Mouse (Mus musculus): ENCODE measurements at regions not wholly inside any gene's neighbourhood (a gene's known extent, or its start where the extent isn't known, plus 50 kb on each side); places are given as distances from the start of the nearest gene placed in this dataset.

GRCm38 (mm10) chr16:73482176-73482575, 929.4 kb downstream of the Robo2 start:
- Histone ChIP-seq H3K9ac (replicated peaks; ENCODE audit: low read depth, low read length) (no peak overlapping the region), H3K27ac (ENCODE audit: low read length) (no peak overlapping the region), H3K4me1 (ENCODE audit: control insufficient read depth, insufficient read depth, low read length) (no peaks in the 10 kb centered on the region), H3K4me3 (ENCODE audit: low read depth, low read length) (no peak overlapping the region), H3K4me2 (replicated peaks; ENCODE audit: low read depth, low read length) (no peak overlapping the region), H3K9me3 (ENCODE audit: control insufficient read depth, low read depth, low read length) (no peaks in the 10 kb centered on the region), H3K27me3 (ENCODE audit: control insufficient read depth, insufficient read depth, low read length) (no peaks in the 10 kb centered on the region), H3K36me3 (ENCODE audit: control insufficient read depth, insufficient read depth, low read length) (no peaks in the 10 kb centered on the region)
- 50% methylated on average over 6 of the region's 6 CpGs for WGBS
- no peak for ATAC-seq (ENCODE audit: insufficient number of reproducible peaks, insufficient read depth, low FRiP score, low read depth)

- WGBS: 61% methylated on average over 2 of the region's 2 CpGs
- 0 out of 2 replicates have a peak, but pooled peaks have one; percentile 28 for ATAC-seq (ENCODE audit: insufficient number of reproducible peaks, insufficient read depth, low FRiP score, low read depth)
These were observed 938.1 kb downstream of the Robo2 start for GRCm38 (mm10) chr16:73473502-73473901.

DNA sequence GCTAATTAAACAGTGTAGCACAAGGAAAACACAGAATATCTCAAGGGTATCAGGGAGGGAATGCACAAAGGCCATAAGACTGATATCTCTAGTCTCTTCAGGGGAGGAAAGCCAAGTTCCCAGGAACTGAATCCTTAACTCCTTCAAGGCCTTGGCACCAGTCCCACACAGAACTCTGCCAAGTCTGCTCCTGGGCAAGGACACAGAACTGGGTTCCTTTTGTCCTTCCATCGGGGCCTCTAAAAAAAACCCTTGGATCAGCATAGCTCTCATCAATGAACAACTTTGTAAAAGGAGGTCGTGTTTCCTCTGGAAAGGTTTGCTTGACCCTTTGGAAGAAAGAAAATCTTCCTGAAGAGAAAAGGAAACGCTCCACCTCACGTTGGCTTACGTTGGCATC, 940.1 kb downstream of the Robo2 start:
- Histone ChIP-seq H3K4me2 (replicated peaks; ENCODE audit: low read depth, low read length) (no peak overlapping the region), H3K4me1 (ENCODE audit: control insufficient read depth, insufficient read depth, low read length) (no peaks in the 10 kb centered on the region), H3K27me3 (ENCODE audit: control insufficient read depth, insufficient read depth, low read length) (no peaks in the 10 kb centered on the region), H3K4me3 (ENCODE audit: low read depth, low read length) (no peak overlapping the region), H3K9me3 (ENCODE audit: control insufficient read depth, low read depth, low read length) (no peaks in the 10 kb centered on the region), H3K9ac (replicated peaks; ENCODE audit: low read depth, low read length) (no peak overlapping the region), H3K36me3 (ENCODE audit: control insufficient read depth, insufficient read depth, low read length) (no peaks in the 10 kb centered on the region), H3K27ac (ENCODE audit: low read length) (no peak overlapping the region)
- 80% methylated on average over 5 of the region's 5 CpGs for WGBS
- no peak for ATAC-seq (ENCODE audit: insufficient number of reproducible peaks, insufficient read depth, low FRiP score, low read depth)

More at GRCm38 (mm10) chr16:73473502-73473901, 938.1 kb downstream of the Robo2 start:
- H3K27me3 ChIP-seq (ENCODE audit: control insufficient read depth, insufficient read depth, low read length): no peaks in the 10 kb centered on the region
- no peaks in the 10 kb centered on the region for H3K9me3 ChIP-seq (ENCODE audit: control insufficient read depth, low read depth, low read length)
- no peak overlapping the region for H3K4me2 ChIP-seq (replicated peaks; ENCODE audit: low read depth, low read length)
- H3K9ac ChIP-seq (replicated peaks; ENCODE audit: low read depth, low read length): no peak overlapping the region
- H3K27ac ChIP-seq (ENCODE audit: low read length): no peak overlapping the region
- no peaks in the 10 kb centered on the region for H3K36me3 ChIP-seq (ENCODE audit: control insufficient read depth, insufficient read depth, low read length)
- no peak overlapping the region for H3K4me3 ChIP-seq (ENCODE audit: low read depth, low read length)
- no peaks in the 10 kb centered on the region for H3K4me1 ChIP-seq (ENCODE audit: control insufficient read depth, insufficient read depth, low read length)

GRCm38 (mm10) chr16:73470535-73470934, 941.1 kb downstream of the Robo2 start:
- Histone ChIP-seq H3K27me3 (ENCODE audit: control insufficient read depth, insufficient read depth, low read length) (no peaks in the 10 kb centered on the region), H3K9me3 (ENCODE audit: control insufficient read depth, low read depth, low read length) (no peaks in the 10 kb centered on the region), H3K36me3 (ENCODE audit: control insufficient read depth, insufficient read depth, low read length) (no peaks in the 10 kb centered on the region), H3K4me1 (ENCODE audit: control insufficient read depth, insufficient read depth, low read length) (no peaks in the 10 kb centered on the region), H3K27ac (ENCODE audit: low read length) (no peak overlapping the region), H3K9ac (replicated peaks; ENCODE audit: low read depth, low read length) (no peak overlapping the region), H3K4me3 (ENCODE audit: low read depth, low read length) (no peak overlapping the region), H3K4me2 (replicated peaks; ENCODE audit: low read depth, low read length) (no peak overlapping the region)
- 67% methylated on average over 4 of the region's 4 CpGs for WGBS
- ATAC-seq (ENCODE audit: insufficient number of reproducible peaks, insufficient read depth, low FRiP score, low read depth): no peak

DNA sequence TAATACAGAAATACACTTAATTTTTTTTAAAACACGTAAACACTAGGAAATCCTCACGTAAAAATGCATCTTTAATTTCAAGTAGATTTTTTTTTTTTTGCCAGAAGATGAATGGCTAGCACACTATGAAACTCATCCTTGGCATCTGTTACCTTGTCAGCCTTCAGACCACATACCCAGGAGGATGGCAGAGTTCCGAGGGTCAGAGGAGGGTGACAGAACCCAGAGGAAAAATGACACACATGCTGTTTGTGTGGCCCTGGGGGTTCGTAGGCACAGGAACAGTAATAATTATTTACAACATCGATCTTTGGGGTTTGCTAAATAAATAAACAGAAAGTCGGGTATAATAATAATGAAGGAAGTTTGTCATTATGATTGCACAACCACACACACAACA, 945.3 kb downstream of the Robo2 start:
- Histone ChIP-seq H3K9ac (replicated peaks; ENCODE audit: low read depth, low read length) (no peak overlapping the region), H3K4me3 (ENCODE audit: low read depth, low read length) (no peak overlapping the region), H3K27ac (ENCODE audit: low read length) (no peak overlapping the region), H3K4me1 (ENCODE audit: control insufficient read depth, insufficient read depth, low read length) (no peaks in the 10 kb centered on the region), H3K27me3 (ENCODE audit: control insufficient read depth, insufficient read depth, low read length) (no peaks in the 10 kb centered on the region), H3K36me3 (ENCODE audit: control insufficient read depth, insufficient read depth, low read length) (no peaks in the 10 kb centered on the region), H3K4me2 (replicated peaks; ENCODE audit: low read depth, low read length) (no peak overlapping the region), H3K9me3 (ENCODE audit: control insufficient read depth, low read depth, low read length) (no peaks in the 10 kb centered on the region)
- no peak for ATAC-seq (ENCODE audit: insufficient number of reproducible peaks, insufficient read depth, low FRiP score, low read depth)
- 65% methylated on average over 6 of the region's 6 CpGs for WGBS

DNA sequence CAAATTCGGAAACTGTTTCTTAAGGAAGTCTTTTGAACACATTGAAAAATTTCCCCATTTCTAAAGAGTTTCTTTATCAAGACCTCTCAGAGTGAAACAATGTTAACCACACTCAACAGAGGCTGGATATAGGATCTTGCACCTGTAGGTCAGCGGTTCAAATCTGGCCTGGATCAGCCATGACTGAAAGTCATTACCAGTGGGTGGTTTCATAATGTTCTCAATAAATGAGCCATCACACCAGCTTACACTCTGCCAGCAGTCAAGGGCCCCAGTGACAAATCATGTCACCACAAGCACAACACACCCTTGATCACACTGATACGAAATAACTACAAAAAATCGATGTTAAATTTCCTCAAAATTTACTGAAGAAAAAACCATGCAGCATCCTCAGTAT, 949.1 kb downstream of the Robo2 start:
- Histone ChIP-seq H3K4me2 (replicated peaks; ENCODE audit: low read depth, low read length) (no peak overlapping the region), H3K9ac (replicated peaks; ENCODE audit: low read depth, low read length) (no peak overlapping the region), H3K27me3 (ENCODE audit: control insufficient read depth, insufficient read depth, low read length) (no peaks in the 10 kb centered on the region), H3K4me3 (ENCODE audit: low read depth, low read length) (no peak overlapping the region), H3K4me1 (ENCODE audit: control insufficient read depth, insufficient read depth, low read length) (no peaks in the 10 kb centered on the region), H3K27ac (ENCODE audit: low read length) (no peak overlapping the region), H3K36me3 (ENCODE audit: control insufficient read depth, insufficient read depth, low read length) (no peaks in the 10 kb centered on the region), H3K9me3 (ENCODE audit: control insufficient read depth, low read depth, low read length) (no peaks in the 10 kb centered on the region)
- ATAC-seq (ENCODE audit: insufficient number of reproducible peaks, insufficient read depth, low FRiP score, low read depth): no peak
- WGBS: 84% methylated on average over 4 of the region's 4 CpGs

- no peak for ATAC-seq (ENCODE audit: insufficient number of reproducible peaks, insufficient read depth, low FRiP score, low read depth)
- no peaks in the 10 kb centered on the region for H3K36me3 ChIP-seq (ENCODE audit: control insufficient read depth, insufficient read depth, low read length)
- 83% methylated on average over 3 of the region's 3 CpGs for WGBS
- H3K9ac ChIP-seq (replicated peaks; ENCODE audit: low read depth, low read length): no peak overlapping the region
- H3K4me1 ChIP-seq (ENCODE audit: control insufficient read depth, insufficient read depth, low read length): no peaks in the 10 kb centered on the region
- H3K4me3 ChIP-seq (ENCODE audit: low read depth, low read length): no peak overlapping the region
- no peak overlapping the region for H3K27ac ChIP-seq (ENCODE audit: low read length)
- H3K27me3 ChIP-seq (ENCODE audit: control insufficient read depth, insufficient read depth, low read length): no peaks in the 10 kb centered on the region
- no peak overlapping the region for H3K4me2 ChIP-seq (replicated peaks; ENCODE audit: low read depth, low read length)
- no peaks in the 10 kb centered on the region for H3K9me3 ChIP-seq (ENCODE audit: control insufficient read depth, low read depth, low read length)
These were observed 960.9 kb downstream of the Robo2 start for GRCm38 (mm10) chr16:73450634-73451245.

DNA sequence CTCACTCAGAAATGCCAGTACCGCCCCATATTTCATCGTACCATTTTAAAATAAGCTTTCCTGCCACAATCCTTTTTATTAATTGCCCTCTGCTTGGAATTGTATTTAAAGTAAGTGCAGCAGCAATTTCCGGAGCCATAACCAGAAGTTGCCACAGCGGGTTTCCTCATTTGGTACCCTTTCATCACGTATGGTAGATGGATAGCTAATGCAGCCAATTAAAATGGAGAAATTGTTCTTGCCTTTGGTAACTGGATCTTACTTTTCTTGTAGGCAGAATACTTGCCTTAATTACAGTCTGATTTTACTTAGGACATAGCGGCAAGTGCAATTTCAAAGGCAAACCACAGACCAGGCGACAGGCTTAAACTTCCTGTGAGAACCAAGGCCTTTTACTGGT, 961.8 kb downstream of the Robo2 start:
- WGBS: 90% methylated on average over 7 of the region's 7 CpGs
- no peak overlapping the region for H3K27ac ChIP-seq (ENCODE audit: low read length)

DNA sequence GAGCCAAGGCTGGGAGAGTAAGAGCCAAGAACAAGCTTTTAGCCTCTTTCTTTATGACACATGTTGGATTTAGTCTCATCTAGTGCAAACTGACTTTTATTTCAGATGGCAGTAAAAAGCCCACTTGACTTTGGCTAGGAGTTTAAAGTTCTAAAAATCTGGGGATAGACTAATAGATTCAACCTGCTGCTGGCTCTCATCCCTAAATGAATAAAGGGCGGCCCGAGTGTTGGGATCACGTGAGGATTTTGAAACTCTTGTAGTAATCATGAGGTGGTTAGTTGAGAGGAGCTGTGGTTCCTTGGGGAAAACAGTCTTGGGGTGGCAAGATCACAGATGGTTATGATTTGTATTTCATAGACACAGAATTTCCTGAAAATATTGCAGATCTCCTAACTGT, 975.9 kb downstream of the Robo2 start:
- Histone ChIP-seq H3K27me3 (ENCODE audit: control insufficient read depth, insufficient read depth, low read length) (no peaks in the 10 kb centered on the region), H3K9me3 (ENCODE audit: control insufficient read depth, low read depth, low read length) (no peaks in the 10 kb centered on the region), H3K27ac (ENCODE audit: low read length) (no peak overlapping the region), H3K9ac (replicated peaks; ENCODE audit: low read depth, low read length) (no peak overlapping the region), H3K36me3 (ENCODE audit: control insufficient read depth, insufficient read depth, low read length) (no peaks in the 10 kb centered on the region), H3K4me2 (replicated peaks; ENCODE audit: low read depth, low read length) (no peak overlapping the region), H3K4me1 (ENCODE audit: control insufficient read depth, insufficient read depth, low read length) (no peaks in the 10 kb centered on the region), H3K4me3 (ENCODE audit: low read depth, low read length) (no peak overlapping the region)
- 85% methylated on average over 3 of the region's 3 CpGs for WGBS
- no peak for ATAC-seq (ENCODE audit: insufficient number of reproducible peaks, insufficient read depth, low FRiP score, low read depth)

More for the DNA sequence above, 961.8 kb downstream of the Robo2 start:
- H3K9ac ChIP-seq (replicated peaks; ENCODE audit: low read depth, low read length): no peak overlapping the region
- no peak overlapping the region for H3K4me2 ChIP-seq (replicated peaks; ENCODE audit: low read depth, low read length)
- no peaks in the 10 kb centered on the region for H3K4me1 ChIP-seq (ENCODE audit: control insufficient read depth, insufficient read depth, low read length)
- no peaks in the 10 kb centered on the region for H3K27me3 ChIP-seq (ENCODE audit: control insufficient read depth, insufficient read depth, low read length)
- no peaks in the 10 kb centered on the region for H3K9me3 ChIP-seq (ENCODE audit: control insufficient read depth, low read depth, low read length)
- no peak overlapping the region for H3K4me3 ChIP-seq (ENCODE audit: low read depth, low read length)
- no peaks in the 10 kb centered on the region for H3K36me3 ChIP-seq (ENCODE audit: control insufficient read depth, insufficient read depth, low read length)
- ATAC-seq (ENCODE audit: insufficient number of reproducible peaks, insufficient read depth, low FRiP score, low read depth): no peak
